Mouse (Mus musculus) retina, postnatal 7 days (tissue): ENCODE data around the gene Cpb1.

Source experiments
- DNase-seq: peaks from one replicate; pipeline ENCODE4 v3.0.0-alpha.2; 2012; ENCODE audit warnings: low read depth, low spot score

The Cpb1 gene

GRCm38 (mm10) chr3:20275633-20276032, at the start of gene Cpb1:
TSS of gene Cpb1 (minus strand) at chr3:20275733.
- no peak for DNase-seq

DNA sequence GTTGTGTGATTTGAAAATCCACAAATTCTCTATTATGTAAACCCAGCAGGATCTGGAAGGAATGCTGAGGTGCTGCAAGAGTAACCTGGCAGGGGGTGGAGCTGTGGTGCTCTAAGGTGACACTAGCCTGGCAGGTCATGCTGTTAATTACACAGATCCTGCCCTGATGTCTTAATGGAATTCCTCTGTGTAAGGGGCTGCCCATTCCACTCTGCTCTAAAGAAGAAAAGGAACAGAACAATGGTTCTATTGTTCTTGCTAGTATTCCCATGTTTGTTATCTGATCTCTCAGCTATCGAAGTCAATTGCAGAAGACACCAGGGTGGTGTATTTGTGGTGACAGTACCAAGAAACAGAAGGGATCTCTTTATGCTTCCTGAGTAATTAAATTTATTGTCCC, 41.7 kb upstream of the Cpb1 start:
- no peak for DNase-seq

GRCm38 (mm10) chr3:20309142-20309541, 33.6 kb upstream of the Cpb1 start:
- no peak for DNase-seq

DNA sequence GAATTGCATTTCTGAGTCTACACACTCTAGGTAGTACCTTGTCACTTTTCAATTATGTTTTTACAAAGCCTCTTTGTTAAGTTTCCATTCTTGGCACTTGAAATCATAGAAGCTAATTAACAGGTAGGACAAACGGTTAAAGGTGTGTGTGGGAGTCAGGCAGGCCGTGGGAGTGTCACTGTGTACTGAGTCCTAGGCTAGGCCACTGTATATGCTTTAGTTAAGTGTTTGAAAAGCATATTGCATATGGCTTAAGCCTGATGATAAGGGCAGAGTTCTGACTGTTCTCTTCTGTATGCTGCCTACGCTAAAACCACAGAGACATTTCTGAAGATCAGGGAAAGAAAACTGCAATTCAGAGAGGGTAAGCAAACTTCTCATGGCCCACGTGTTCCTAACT, 31.7 kb upstream of the Cpb1 start:
- no peak for DNase-seq

GRCm38 (mm10) chr3:20304758-20305352, 29.3 kb upstream of the Cpb1 start:
- DNase-seq, result no peak

DNA sequence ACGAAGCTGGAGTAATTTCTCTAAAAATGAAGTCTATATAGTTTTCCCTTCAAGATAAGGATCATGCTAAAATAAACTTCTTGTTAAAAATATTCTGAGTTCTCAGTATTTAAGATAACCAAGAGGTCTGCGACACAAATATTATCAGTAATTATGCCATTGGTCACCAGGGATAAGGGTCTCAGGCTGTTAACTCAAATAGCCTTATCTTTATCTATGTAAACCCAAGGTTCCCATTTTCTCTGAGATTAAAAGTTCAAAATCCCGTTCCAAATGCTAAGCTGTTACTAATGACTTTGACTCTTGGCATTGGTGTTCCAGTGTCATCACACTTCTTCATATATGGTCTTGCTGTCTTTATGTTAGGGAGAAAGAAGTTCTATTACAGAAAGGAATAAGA, 20.0 kb upstream of the Cpb1 start:
- DNase-seq, result no peak

GRCm38 (mm10) chr3:20294542-20295348, 19.2 kb upstream of the Cpb1 start:
- DNase-seq, result no peak

GRCm38 (mm10) chr3:20291370-20291769, 15.8 kb upstream of the Cpb1 start:
- no peak for DNase-seq

GRCm38 (mm10) chr3:20288761-20289160, 13.2 kb upstream of the Cpb1 start:
- DNase-seq, result no peak

- DNase-seq, result no peak
Measured at GRCm38 (mm10) chr3:20281796-20282195, 6.3 kb upstream of the Cpb1 start.

- DNase-seq, result no peak
Measured at GRCm38 (mm10) chr3:20254566-20255479, 20.7 kb downstream of the Cpb1 start.

DNA sequence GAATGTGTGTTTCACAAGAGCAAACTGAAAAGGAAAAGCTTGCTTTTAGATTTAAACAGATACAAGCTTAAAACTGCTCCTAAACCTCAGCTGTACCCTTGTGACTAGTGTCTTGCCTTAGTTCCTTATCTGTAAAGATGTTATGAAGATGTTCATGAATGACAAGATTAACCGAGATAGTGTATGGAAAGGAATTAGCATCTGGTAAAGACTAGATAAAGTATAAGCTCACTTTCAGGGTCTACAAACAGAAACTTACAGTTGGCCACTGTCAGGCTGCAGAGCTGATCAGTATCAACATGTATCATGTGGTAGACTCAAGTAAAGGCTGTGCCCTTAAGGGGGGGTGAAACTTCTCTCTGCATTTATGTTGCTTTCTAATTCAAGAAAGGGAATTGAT, 31.6 kb downstream of the Cpb1 start:
- no peak for DNase-seq

- no peak for DNase-seq
Measured at GRCm38 (mm10) chr3:20242050-20242449, 33.5 kb downstream of the Cpb1 start, which contains the start of gene Cpa3. TSS of gene Cpa3 (minus strand) at chr3:20242181.

- no peak for DNase-seq
Measured at GRCm38 (mm10) chr3:20239741-20240140, 35.8 kb downstream of the Cpb1 start.

- no peak for DNase-seq
Measured at GRCm38 (mm10) chr3:20236965-20237364, 38.6 kb downstream of the Cpb1 start.

DNA sequence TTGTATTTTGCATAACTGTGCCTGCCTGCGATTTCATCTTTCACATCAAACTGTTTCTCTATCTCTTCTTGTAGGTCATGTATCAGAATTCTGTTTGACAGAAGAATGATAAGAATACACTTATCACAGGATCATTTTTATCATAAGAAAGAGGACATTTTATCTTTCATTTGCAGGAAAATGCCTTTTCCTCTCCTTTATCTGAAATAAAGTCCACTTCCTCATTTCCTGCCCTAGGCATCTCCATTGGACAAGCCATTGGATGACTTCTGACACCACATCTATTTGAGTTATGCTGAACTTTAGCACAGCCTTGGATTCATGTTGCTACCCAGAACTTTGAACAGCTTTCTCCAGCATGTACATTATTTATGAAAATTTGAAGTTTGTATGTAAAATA, 46.5 kb downstream of the Cpb1 start:
- no peak for DNase-seq

DNA sequence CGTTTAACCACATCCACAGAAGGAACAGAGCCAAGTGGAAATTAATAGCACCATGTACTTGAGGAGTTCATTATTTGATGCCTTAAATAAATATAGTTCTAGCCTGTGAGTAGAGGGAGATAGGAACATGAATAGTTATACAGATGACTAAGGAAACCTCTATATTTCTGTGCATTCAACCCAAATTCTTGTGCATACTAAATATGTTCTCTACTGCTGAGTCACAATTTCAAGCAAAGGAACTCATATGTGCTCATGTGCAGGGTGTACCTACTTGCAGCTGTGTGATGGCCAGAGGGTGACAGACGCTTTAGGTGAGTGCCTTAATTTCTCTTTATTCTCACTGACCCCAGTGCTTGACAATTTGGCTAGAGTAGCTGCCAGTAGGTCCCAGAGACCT, 50.1 kb downstream of the Cpb1 start:
- no peak for DNase-seq

DNA sequence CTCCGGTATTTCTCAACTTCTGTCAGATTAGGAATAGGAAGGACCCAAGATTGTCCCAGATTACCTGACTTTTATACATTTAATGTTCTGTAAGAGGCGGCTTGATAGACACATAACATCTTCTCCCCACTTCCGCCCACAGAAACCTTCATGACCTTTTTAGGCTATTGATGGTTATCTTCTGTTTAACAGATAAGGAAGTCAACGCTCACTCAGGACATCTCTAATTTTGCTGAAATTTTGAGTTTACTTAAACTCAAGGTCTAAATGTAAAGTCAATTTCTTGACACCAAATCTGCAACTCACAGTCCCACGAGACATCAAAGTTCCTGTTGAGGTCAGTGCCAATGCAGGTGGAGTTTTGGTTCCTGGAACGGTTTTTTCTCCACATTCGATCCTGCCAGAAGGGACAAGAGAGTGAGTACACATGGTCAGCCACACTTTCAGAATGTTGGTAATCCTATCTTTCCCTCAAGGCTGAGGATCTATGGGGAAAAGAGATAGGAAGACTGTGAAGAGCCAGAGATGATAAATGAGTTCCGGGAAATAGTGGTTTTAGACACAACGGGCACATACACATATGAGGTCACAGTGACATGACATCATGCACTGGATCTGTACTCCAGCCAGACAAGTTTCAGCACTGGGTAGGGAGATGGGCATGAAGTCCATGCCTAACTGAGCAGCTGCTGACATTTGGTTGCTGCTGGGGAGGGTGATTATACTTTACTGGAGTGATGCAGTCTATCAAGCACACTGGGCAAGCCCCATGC, 52.4 kb downstream of the Cpb1 start:
- no peak for DNase-seq

- DNase-seq, result no peak
Measured at GRCm38 (mm10) chr3:20222136-20222535, 53.4 kb downstream of the Cpb1 start.

DNA sequence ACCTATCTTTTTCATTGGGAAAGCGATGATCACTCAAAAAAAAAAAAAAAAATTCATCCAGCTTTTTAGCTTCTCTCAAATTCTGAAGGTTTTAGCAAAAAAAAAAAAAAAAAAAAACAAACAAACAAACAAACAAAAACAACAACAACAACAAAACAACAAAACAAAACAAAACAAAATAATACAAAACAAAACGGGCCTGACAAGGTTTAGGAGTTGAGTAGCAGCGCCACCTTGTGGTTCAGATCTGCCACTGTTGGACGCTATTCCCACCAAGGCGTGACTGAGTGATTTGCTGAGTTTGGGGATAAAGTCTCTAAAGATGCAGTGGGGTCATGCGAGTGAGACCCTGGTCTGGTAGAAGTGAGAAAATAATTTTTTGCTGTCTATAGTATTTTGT, 76.7 kb downstream of the Cpb1 start:
- DNase-seq, result peak; percentile 28
